Mouse (Mus musculus) inflammation-experienced regulatory T-cells, adult 6 months (primary cell): ENCODE measurements around the gene Lep. TPM values are rescaled to one million over a fixed set of nuclear protein-coding genes. Genes with fewer than 3 reads are reported as not detected.

ENCODE experiments used
- ATAC-seq: one replicate; pipeline ENCODE4 v1.8.0; 2017
- polyA plus RNA-seq, 3 experiments: library from polyadenylated mRNA; unstranded; fragments of 100-300 nt; shearing (Covaris generic); gene quantifications; one replicate each; pipeline ENCODE4 v1.2.1; 2017

Lep gene
- polyA plus RNA-seq, 3 experiments from 2014 or later: not detected

GRCm38 (mm10) chr6:29049926-29050325 lies 10.1 kb upstream of the Lep start:
- no peak for ATAC-seq

- no peak for ATAC-seq
These were observed 7.8 kb upstream of the Lep start for GRCm38 (mm10) chr6:29052188-29052587.

GRCm38 (mm10) chr6:29053181-29053580 lies 6.8 kb upstream of the Lep start:
- no peak for ATAC-seq

- ATAC-seq: no peak
These were observed 3.6 kb upstream of the Lep start for GRCm38 (mm10) chr6:29056377-29056776.

- ATAC-seq: no peak
These were observed 6.4 kb downstream of the Lep start for GRCm38 (mm10) chr6:29066389-29066790.

GRCm38 (mm10) chr6:29072258-29072657 lies 12.2 kb downstream of the Lep start:
- ATAC-seq: no peak

GRCm38 (mm10) chr6:29073462-29074132 lies 13.6 kb downstream of the Lep start:
- no peak for ATAC-seq

- no peak for ATAC-seq
These were observed 14.1 kb downstream of the Lep start for GRCm38 (mm10) chr6:29074133-29074469.

GRCm38 (mm10) chr6:29079291-29079690 lies 19.3 kb downstream of the Lep start:
- no peak for ATAC-seq

GRCm38 (mm10) chr6:29081826-29082363 lies 21.9 kb downstream of the Lep start:
- no peak for ATAC-seq

- ATAC-seq: no peak
These were observed 22.8 kb downstream of the Lep start for GRCm38 (mm10) chr6:29082776-29083354.

GRCm38 (mm10) chr6:29084401-29084800 lies 24.4 kb downstream of the Lep start:
- no peak for ATAC-seq

- ATAC-seq: no peak
These were observed 28.1 kb downstream of the Lep start for GRCm38 (mm10) chr6:29087921-29088709.

GRCm38 (mm10) chr6:29092234-29092633 lies 32.2 kb downstream of the Lep start:
- no peak for ATAC-seq

- ATAC-seq: no peak
These were observed 32.9 kb downstream of the Lep start for GRCm38 (mm10) chr6:29092904-29093303.

GRCm38 (mm10) chr6:29099536-29100170 lies 39.6 kb downstream of the Lep start:
- no peak for ATAC-seq

- no peak for ATAC-seq
These were observed 40.4 kb downstream of the Lep start for GRCm38 (mm10) chr6:29100423-29100822.

GRCm38 (mm10) chr6:29101248-29101864 lies 41.3 kb downstream of the Lep start:
- no peak for ATAC-seq

GRCm38 (mm10) chr6:29108376-29108775 lies 48.4 kb downstream of the Lep start:
- ATAC-seq: no peak

GRCm38 (mm10) chr6:29111501-29111900 lies 51.5 kb downstream of the Lep start:
- ATAC-seq: no peak

- ATAC-seq: no peak
These were observed 55.7 kb downstream of the Lep start for GRCm38 (mm10) chr6:29115756-29116155.

- no peak for ATAC-seq
These were observed 57.5 kb downstream of the Lep start for GRCm38 (mm10) chr6:29117417-29118104.
